Mouse (Mus musculus) lung, adult 2 months (tissue): ENCODE measurements around the gene Tmem115. TPM values are rescaled to one million over a fixed set of nuclear protein-coding genes. Genes with fewer than 3 reads are reported as not detected.

Experiments used
- DNase-seq: peaks from one replicate; pipeline ENCODE4 v3.0.0; 2022
- H3K4me1 ChIP-seq: fragments of 200-500 bp; 2 replicates; pipeline ENCODE4 v1.6.1; 2011; ENCODE audit warnings: low read length; ENCODE audit not compliant: control insufficient read depth, insufficient read depth
- H3K4me3 ChIP-seq: fragments of 200-500 bp; replicated peaks from 2 replicates; pipeline ENCODE3; 2011; ENCODE audit warnings: low read depth, mild to moderate bottlenecking, control low read depth, low read length; ENCODE audit errors: extremely low read depth
- CTCF ChIP-seq: fragments of 200-500 bp; IDR thresholded peaks from 2 replicates; pipeline ENCODE4 v1.5.1; 2011; ENCODE audit warnings: mild to moderate bottlenecking, low read length, control low read depth; ENCODE audit not compliant: insufficient read depth
- POLR2A ChIP-seq: fragments of 200-500 bp; IDR thresholded peaks from 2 replicates; pipeline ENCODE4 v1.6.1; 2011; ENCODE audit warnings: low read depth, mild to moderate bottlenecking, control low read depth, low read length, borderline replicate concordance; ENCODE audit errors: extremely low read depth
- WGBS: fragments of 180-500 bp; shearing (Covaris S2); methylation state at CpG from one replicate; pipeline ENCODE4 v1.1.7; 2018; 5-methylcytosine and 5-hydroxymethylcytosine counted together
- polyA plus RNA-seq: library from polyadenylated mRNA; depleted of rRNA; stranded (reverse); fragments of >200 nt; gene quantifications from 2 replicates; pipeline ENCODE4 v1.2.3, GENCODE M21; 2012

Gene Tmem115
- polyA plus RNA-seq, 1 experiment, result 57.6 TPM

- H3K4me3 ChIP-seq, result no peak overlapping the region
- TF ChIP-seq CTCF (no peak), POLR2A (no peak)
- no peak for DNase-seq
- WGBS, result 64% methylated on average over 14 of the region's 14 CpGs
- H3K4me1 ChIP-seq, result peaks cover 17% of the 10 kb centered on the region
Observed at GRCm38 (mm10) chr9:107575579-107576356, 42.0 kb downstream of the Tmem115 start.

DNA sequence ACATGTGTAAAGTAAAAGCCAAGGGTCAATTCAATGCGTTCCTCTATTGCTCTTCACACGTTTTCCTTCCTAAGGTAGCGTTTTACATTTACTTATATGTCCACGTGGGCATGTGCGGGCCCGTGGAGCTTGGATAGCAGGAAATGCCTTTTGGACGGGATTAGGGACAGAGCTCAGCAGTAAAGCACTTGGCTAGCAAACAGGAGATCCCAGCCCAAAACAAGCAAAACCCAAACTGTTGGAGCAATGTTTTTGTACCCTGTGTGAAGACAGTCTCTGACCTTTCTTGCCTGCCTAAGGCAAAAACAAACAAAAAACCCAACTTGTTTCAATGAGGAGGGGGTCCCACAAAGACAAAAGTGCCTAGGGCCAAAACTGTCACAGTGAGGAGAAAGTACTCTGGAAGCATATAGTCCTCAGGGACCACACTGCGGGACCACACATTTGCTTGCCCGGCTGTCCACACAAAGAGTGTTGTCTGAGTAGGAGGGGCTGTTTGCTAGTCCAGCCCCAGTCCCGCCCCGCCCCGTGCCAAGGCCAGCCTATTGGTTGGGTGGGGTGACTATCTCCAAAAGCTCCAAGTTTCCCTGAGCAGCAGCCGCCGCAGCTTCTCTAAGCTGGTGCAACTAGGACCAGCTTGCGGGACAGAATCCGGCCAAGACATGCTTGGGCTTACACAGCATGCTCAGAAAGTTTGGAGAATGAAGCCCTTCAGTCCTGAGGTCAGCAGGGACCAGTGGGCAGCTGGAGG is 42.8 kb downstream of the Tmem115 start, which contains the start of gene Hyal1:
TSS of gene Hyal1 (plus strand) at position 571 of the 751 bp plus-strand sequence.
- peak within 1 kb of the TSS; percentile 63 for H3K4me3 ChIP-seq
- peak; percentile 71 for DNase-seq
- peaks cover 16% of the 10 kb centered on the region for H3K4me1 ChIP-seq
- peak; percentile 89; the same call in 1 of the 2 replicates for TF ChIP-seq POLR2A
- no peak for TF ChIP-seq CTCF
- WGBS, result 11% methylated on average over 16 of the region's 16 CpGs

- WGBS, result 91% methylated on average over 10 of the region's 10 CpGs
- no peak for DNase-seq
- TF ChIP-seq POLR2A, result no peak
- no peak for TF ChIP-seq CTCF
- Histone ChIP-seq H3K4me3 (no peak overlapping the region), H3K4me1 (peaks cover 15% of the 10 kb centered on the region; the same call in 1 of the 2 replicates)
Observed at GRCm38 (mm10) chr9:107577871-107578270, 44.1 kb downstream of the Tmem115 start.

DNA sequence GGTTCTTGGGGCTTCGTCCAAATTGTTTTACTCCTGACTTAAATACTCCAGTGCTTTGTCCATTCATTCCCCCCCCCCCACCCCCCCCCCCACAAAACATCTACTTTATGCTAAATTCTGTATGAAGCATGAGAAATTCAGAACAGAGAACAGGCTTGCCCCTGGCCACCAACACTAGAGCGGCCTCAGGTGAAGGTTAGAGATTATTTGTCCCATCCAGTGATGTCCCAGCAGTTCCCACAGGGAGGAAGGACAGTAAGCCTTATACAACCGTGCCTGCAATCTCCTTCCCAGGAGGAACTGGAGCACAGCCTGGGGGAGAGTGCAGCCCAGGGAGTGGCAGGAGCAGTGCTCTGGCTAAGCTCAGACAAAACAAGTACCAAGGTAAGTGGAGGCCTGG is 44.8 kb downstream of the Tmem115 start, which contains the start of gene Naa80:
TSS of gene Naa80 (plus strand) at position 301 of the 400 bp plus-strand sequence.
- DNase-seq, result no peak
- 77% methylated on average over 3 of the region's 3 CpGs for WGBS
- Histone ChIP-seq H3K4me3 (no peak within 1 kb of the TSS), H3K4me1 (peaks cover 15% of the 10 kb centered on the region; the same call in 1 of the 2 replicates)
- TF ChIP-seq CTCF, result no peak

- no peak for TF ChIP-seq CTCF
- no peak for TF ChIP-seq POLR2A
- 93% methylated on average over 14 of the region's 14 CpGs for WGBS
- Histone ChIP-seq H3K4me1 (peaks cover 15% of the 10 kb centered on the region; the same call in 1 of the 2 replicates), H3K4me3 (no peak overlapping the region)
- DNase-seq, result no peak
Observed at GRCm38 (mm10) chr9:107579023-107579900, 45.5 kb downstream of the Tmem115 start.

GRCm38 (mm10) chr9:107580501-107581317 is 47.0 kb downstream of the Tmem115 start, which contains the start of gene Hyal3:
Gene Hyal3 (plus strand): TSS chr9:107580818.
- H3K4me1 ChIP-seq, result peaks cover 15% of the 10 kb centered on the region; the same call in 1 of the 2 replicates
- TF ChIP-seq CTCF, result no peak
- peak; percentile 96; the same call in 1 of the 2 replicates for TF ChIP-seq POLR2A
- under 1% methylated on average over 32 of the region's 32 CpGs for WGBS
- peak; percentile 86 for DNase-seq
- H3K4me3 ChIP-seq, result peak within 1 kb of the TSS; percentile 86

DNA sequence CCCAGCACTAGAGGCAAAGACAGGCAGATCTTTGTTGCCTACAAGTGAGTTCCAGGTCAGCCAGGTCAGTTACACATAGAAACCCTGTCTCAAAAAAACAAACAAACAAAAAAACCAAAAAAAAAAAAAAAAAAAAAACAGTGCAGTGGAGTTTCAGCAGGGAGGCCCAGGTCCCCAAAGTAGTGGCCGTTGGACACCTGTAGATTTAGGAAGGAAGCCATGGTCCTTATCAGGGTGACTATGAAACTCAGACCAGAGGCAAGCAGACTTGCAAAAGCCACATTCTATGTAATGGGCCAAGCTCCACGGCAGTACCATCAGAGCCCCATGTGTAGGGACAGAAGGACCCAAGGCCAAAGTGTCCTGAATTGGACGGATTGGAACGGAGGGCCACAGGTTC is 47.8 kb downstream of the Tmem115 start:
- TF ChIP-seq POLR2A (no peak), CTCF (no peak)

DNA sequence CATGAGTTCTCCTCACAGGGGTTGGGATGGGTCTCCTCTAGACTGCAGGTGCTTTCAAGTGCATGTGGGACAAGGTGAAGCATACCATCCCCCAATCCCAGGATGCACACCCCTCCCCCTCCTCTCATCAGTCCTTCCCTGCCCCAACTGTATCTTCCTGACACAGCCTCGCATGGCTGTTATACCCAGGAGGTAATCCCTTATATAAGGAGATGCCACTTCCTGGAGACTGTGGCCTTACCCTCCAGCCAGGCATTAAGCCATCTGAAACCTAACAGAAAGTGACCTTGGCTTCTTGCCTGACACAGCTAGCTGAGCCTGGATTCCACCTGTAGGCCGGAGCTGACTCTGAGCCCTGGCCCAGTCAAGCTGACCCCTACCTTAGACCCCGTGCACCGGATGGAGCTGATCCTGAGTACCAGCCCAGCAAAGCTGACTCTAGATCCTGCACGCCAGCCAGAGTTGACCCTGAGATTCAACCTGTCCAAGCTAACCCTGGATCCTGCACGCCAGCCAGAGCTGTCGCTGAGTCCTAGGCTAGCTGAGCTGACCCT is 48.8 kb downstream of the Tmem115 start:
- no peak for TF ChIP-seq POLR2A
- no peak for TF ChIP-seq CTCF
- whole genome bisulfite sequencing, result 77% methylated on average over 7 of the region's 7 CpGs
- peaks cover 9% of the 10 kb centered on the region; the same call in 1 of the 2 replicates for H3K4me1 ChIP-seq
- DNase-seq, result no peak
- no peak overlapping the region for H3K4me3 ChIP-seq

More for the DNA sequence above, 47.8 kb downstream of the Tmem115 start:
- 58% methylated on average over 4 of the region's 4 CpGs for WGBS
- peaks cover 11% of the 10 kb centered on the region; the same call in 1 of the 2 replicates for H3K4me1 ChIP-seq
- peak overlapping the region; percentile 86 for H3K4me3 ChIP-seq
- no peak for DNase-seq
